Mouse (Mus musculus) urinary bladder, postnatal 36 days (tissue): ENCODE data around the gene Rap1a.

ENCODE experiments used
- DNase-seq, 2 experiments: peaks; one replicate each; pipeline ENCODE4 v3.0.0; 2022; ENCODE audit warnings: low spot score in 2 of 2, mixed read lengths in 1 of 2

Gene Rap1a

DNA sequence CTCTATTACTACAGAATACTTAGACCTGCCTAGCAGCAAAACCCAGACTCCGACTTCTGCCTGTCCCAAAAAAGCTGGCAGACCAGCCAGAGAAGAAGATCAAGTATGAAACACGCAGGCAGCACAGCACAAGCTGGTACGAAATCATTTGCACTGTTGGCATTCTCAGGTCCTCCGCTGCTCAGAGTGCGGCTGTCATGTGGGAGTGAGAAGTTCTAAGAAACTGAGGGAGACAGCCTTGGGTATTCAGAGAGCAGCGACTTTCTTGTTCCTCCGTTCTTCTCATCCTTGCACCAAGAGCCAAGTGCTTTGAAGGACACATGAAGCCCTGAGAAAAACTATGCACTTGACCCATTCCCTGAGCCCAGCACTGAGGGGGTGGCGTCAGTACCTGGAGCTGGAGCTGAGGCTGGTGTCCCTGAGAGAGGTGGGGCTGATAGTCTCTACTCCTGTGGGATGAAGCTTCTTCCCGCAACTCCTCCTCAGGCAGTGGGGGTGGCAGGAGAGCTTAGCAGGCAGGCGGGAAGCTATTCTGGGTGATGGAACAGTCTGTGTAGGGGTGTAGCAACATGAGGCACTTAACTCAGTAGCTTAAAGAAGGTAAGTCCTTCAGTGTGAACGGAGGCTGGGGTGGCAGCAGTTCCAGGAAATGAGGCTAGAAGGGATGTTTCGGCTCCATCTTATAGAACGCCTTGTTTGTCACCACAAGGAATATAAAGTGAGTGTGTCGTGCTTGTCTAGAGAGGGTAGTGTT, 107.6 kb downstream of the Rap1a start:
- DNase-seq = no peak

DNA sequence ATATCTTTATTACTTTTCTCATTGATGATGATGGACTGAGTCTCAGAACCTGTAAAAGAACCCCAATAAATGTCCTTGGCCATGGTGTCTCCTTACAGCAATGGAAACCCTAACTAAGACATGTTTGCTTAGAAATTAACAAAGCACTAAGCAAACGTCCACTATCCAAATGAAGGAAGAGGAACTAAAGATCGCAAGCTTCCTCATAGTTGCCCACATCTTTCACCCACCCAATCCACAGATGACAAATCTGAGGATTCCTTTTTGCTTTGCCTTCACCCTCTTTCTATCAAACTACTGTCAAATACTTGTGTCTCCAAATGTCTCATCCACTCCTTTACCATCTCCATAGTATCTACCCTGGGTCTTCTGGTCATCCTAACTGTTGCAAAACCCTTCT, 112.6 kb downstream of the Rap1a start:
- DNase-seq = no peak

DNA sequence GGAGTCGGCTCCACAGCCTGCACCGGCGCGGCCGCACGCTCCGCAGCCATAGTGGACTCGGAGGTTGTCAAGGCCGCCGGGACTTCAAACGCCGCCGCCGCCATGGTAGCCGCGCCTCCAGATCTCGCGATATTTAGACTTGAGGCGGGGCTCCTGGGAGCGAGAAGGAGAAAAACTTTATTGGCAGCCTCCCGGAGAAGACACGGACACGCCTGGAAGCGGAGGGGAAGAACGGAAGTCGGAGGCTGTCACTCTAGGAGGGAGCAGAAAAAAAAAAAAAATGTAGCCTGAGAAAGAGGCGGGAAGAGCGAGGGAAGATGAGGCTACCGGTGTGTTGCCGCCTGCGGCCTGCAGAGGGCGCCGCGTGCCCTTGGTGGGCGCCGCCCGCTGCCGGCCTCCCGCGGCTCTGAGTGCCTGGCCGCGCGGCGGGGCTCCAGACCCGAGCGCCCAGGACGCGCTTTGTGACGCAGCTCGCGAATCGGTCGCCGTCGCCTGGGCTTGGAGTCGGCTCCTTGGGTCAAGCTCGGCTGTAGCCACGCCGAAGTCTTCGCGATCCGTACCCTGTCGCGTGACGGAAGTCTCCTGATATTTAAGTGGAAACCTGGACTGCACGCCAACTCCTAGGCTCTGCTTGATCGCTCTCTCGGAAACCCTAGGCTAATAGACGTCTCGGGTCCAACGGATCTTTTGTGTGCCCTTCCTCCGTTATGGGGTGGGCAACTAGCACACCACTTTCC, 113.6 kb downstream of the Rap1a start, which contains the start of gene Ddx20:
Ddx20 (minus strand) TSS at position 251 of the 737 bp plus-strand sequence.
- peak; percentile 90 to 94 for DNase-seq

DNA sequence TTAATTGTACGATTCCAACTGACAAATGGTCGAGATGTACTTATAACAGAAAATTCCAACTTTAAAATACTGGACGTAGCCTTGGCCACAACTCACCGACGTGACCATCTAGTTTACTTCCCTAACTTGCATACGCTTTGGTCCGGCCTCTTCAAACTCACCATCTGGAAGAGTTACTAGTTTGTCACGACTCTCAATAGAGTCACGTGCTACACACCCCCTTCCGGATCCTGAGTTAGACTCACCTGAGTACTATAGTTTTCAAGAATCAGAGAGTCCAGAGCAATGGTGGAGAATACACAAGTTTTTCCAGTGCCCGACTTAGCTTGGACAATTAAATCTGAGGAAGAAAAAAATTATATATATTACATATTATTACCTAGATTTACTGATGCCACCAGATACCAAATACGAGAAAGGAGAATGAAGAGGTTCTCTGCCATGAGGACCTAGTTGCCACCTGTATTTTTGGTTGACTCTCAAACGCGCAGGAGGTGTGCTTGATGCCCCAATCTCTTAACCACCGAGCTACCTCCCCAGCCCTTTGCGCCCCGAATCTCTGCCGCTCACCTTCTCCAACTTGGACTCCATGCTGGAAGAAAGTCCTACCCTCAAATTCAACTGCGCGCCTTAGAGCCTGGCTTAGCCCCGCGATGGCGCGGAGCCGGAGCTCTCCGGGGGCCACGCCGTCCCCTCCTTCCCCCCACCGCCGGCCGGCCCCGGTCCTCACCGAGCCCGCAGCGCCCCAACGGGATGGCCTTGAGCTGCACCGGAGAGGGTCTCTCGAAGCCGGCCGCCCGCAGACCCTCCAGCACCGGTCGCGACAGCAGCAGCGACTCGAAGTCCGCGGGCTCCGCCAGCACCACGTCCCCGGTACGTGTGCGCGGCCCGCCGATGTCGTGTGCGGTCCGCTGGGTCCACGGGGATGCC, 114.5 kb downstream of the Rap1a start:
- DNase-seq = peak in 1 of 2 experiments; percentile 31

DNA sequence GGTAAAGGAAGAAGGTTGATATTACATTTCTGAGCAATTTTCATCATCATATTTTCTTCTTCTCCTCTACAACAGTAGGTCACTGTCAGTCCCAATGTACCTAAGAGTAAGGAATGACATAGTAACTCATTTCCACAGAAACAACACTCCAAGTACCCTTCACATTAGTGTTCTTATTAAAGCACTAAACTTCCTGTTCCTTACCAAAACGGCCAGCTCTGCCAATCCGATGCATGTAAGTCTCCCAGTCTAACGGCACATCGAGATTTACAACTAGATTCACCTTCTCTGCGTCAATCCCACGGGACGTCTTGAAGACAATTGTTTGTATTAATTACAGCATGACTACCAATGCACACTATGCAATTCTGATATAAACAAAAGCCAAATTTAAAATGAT, 120.8 kb downstream of the Rap1a start:
- no peak for DNase-seq
